Mouse (Mus musculus) MEL (cell line): Measurements from ENCODE around the gene Ccng1. TPM values are rescaled to one million over a fixed set of nuclear protein-coding genes. Genes with fewer than 3 reads are reported as not detected.
A peak's percentile ranks its signal among the peaks of the same experiment; 100 is the strongest.

Source experiments
- DNase-seq: peaks from one replicate; pipeline ENCODE4 v3.0.0; 2011; ENCODE audit warnings: low read depth, low spot score
- H3K27ac ChIP-seq: 2 replicates; pipeline ENCODE4 v1.5.1; 2012; ENCODE audit warnings: low read depth, mild to moderate bottlenecking, control low read depth, low read length, moderate library complexity; ENCODE audit not compliant: control insufficient read depth
- H3K27me3 ChIP-seq, 2 experiments: fragments of 150-350 bp in 1 of 2; sonication (generic) in 1 of 2; 2 replicates each; pipeline ENCODE4 v1.6.1; 2012; ENCODE audit warnings: low read length in 2 of 2, mild to moderate bottlenecking in 2 of 2, improper control_type of control experiment in 1 of 2, moderate library complexity in 1 of 2; ENCODE audit not compliant: insufficient read depth in 2 of 2, control insufficient read depth in 1 of 2
- H3K36me3 ChIP-seq, 2 experiments: 2 replicates each; pipeline ENCODE4 v1.6.1; 2012 to 2014; ENCODE audit warnings: low read length in 2 of 2, improper control_type of control experiment in 1 of 2, inconsistent platforms in 1 of 2, mild to moderate bottlenecking in 1 of 2; ENCODE audit not compliant: insufficient read depth in 2 of 2, control insufficient read depth in 1 of 2
- H3K4me1 ChIP-seq, 2 experiments: fragments of 150-350 bp in 1 of 2; sonication (generic) in 1 of 2; 2 replicates each; pipeline ENCODE4 v1.6.1; 2012; ENCODE audit warnings: low read length in 2 of 2, improper control_type of control experiment in 1 of 2, mild to moderate bottlenecking in 1 of 2; ENCODE audit not compliant: insufficient read depth in 2 of 2, control insufficient read depth in 1 of 2
- H3K4me3 ChIP-seq, 2 experiments: fragments of 150-350 bp in 1 of 2; sonication (generic) in 1 of 2; 2 replicates each; pipeline ENCODE4 v1.5.1; 2012; ENCODE audit warnings: low read depth in 2 of 2, low read length in 2 of 2, mild to moderate bottlenecking in 2 of 2, moderate library complexity in 2 of 2, control low read depth in 1 of 2, improper control_type of control experiment in 1 of 2; ENCODE audit not compliant: control insufficient read depth in 1 of 2, insufficient read depth in 1 of 2
- H3K79me2 ChIP-seq: 2 replicates; pipeline ENCODE4 v1.6.1; 2012; ENCODE audit warnings: mild to moderate bottlenecking, low read length, moderate library complexity; ENCODE audit not compliant: control insufficient read depth, poor library complexity, insufficient read depth
- H3K9ac ChIP-seq: 2 replicates; pipeline ENCODE4 v1.6.1; 2012; ENCODE audit warnings: low read depth, mild to moderate bottlenecking, control low read depth, low read length, moderate library complexity; ENCODE audit not compliant: control insufficient read depth, poor library complexity, severe bottlenecking
- H3K9me3 ChIP-seq: fragments of 150-350 bp; sonication (generic); replicated peaks from 2 replicates; pipeline ENCODE4 v1.6.1; 2012; ENCODE audit warnings: mild to moderate bottlenecking, low read length, improper control_type of control experiment, moderate library complexity; ENCODE audit not compliant: insufficient read depth
- CHD2 ChIP-seq: IDR thresholded peaks from 2 replicates; pipeline ENCODE4 v1.6.1; 2011; ENCODE audit warnings: low read length, improper control_type of control experiment
- CTCF ChIP-seq, 3 experiments: IDR thresholded peaks in 2 of 3; conservative IDR thresholded peaks in 1 of 3; 2 replicates each; pipeline ENCODE4 v1.5.1; 2011 to 2012; ENCODE audit warnings: low read length in 3 of 3, low read depth in 2 of 3, mild to moderate bottlenecking in 2 of 3, improper control_type of control experiment in 1 of 3, inconsistent platforms in 1 of 3, mixed read lengths in 1 of 3, moderate library complexity in 1 of 3; ENCODE audit not compliant: control insufficient read depth in 1 of 3, insufficient read depth in 1 of 3, poor library complexity in 1 of 3, severe bottlenecking in 1 of 3
- E2F4 ChIP-seq: IDR thresholded peaks from 2 replicates; pipeline ENCODE4 v1.6.1; 2011; ENCODE audit warnings: low read depth, low read length, improper control_type of control experiment, borderline replicate concordance
- ELF1 ChIP-seq: IDR thresholded peaks from 2 replicates; pipeline ENCODE4 v1.6.1; 2014; ENCODE audit warnings: low read depth, mild to moderate bottlenecking, inconsistent platforms, low read length, improper control_type of control experiment, moderate library complexity
- EP300 ChIP-seq, 2 experiments: IDR thresholded peaks; 2 replicates each; pipeline ENCODE4 v1.6.1; 2011; ENCODE audit warnings: improper control_type of control experiment in 2 of 2, low read length in 2 of 2, low read depth in 1 of 2, mild to moderate bottlenecking in 1 of 2
- ETS1 ChIP-seq: IDR thresholded peaks from 2 replicates; pipeline ENCODE4 v1.6.1; 2012; ENCODE audit warnings: low read depth, mild to moderate bottlenecking, inconsistent platforms, low read length, improper control_type of control experiment, moderate library complexity
- GABPA ChIP-seq: IDR thresholded peaks from 2 replicates; pipeline ENCODE4 v1.6.1; 2012; ENCODE audit warnings: low read depth, mild to moderate bottlenecking, inconsistent platforms, low read length, improper control_type of control experiment, moderate library complexity
- GATA1 ChIP-seq: IDR thresholded peaks from 2 replicates; pipeline ENCODE4 v1.6.1; 2011; ENCODE audit warnings: low read depth, low read length, improper control_type of control experiment
- HCFC1 ChIP-seq: IDR thresholded peaks from 2 replicates; pipeline ENCODE4 v1.6.1; 2012; ENCODE audit warnings: low read depth, mild to moderate bottlenecking, inconsistent platforms, low read length, improper control_type of control experiment, moderate library complexity
- JUND ChIP-seq: IDR thresholded peaks from 2 replicates; pipeline ENCODE4 v1.6.1; 2011; ENCODE audit warnings: low read depth, mild to moderate bottlenecking, improper control_type of control experiment, low read length
- MAFK ChIP-seq: IDR thresholded peaks from 2 replicates; pipeline ENCODE4 v1.6.1; 2011; ENCODE audit warnings: low read depth, mild to moderate bottlenecking, low read length, improper control_type of control experiment, borderline replicate concordance
- MEF2A ChIP-seq: IDR thresholded peaks from 2 replicates; pipeline ENCODE4 v1.6.1; 2014; ENCODE audit warnings: low read depth, mild to moderate bottlenecking, inconsistent platforms, low read length, improper control_type of control experiment; ENCODE audit not compliant: poor library complexity, insufficient replicate concordance, severe bottlenecking; ENCODE audit errors: extremely low read depth
- MXI1 ChIP-seq: IDR thresholded peaks from 2 replicates; pipeline ENCODE4 v1.6.1; 2011; ENCODE audit warnings: mild to moderate bottlenecking, low read depth, low read length, improper control_type of control experiment
- MYC ChIP-seq: IDR thresholded peaks from 2 replicates; pipeline ENCODE4 v1.6.1; 2011; ENCODE audit warnings: low read depth, mild to moderate bottlenecking, low read length, improper control_type of control experiment, moderate library complexity
- NRF1 ChIP-seq: IDR thresholded peaks from 2 replicates; pipeline ENCODE4 v1.6.1; 2014; ENCODE audit warnings: low read depth, mild to moderate bottlenecking, inconsistent platforms, low read length, improper control_type of control experiment, moderate library complexity; ENCODE audit not compliant: poor library complexity, insufficient read depth, severe bottlenecking
- POLR2A ChIP-seq, 2 experiments: IDR thresholded peaks; 2 replicates each; pipeline ENCODE4 v1.6.1; 2011 to 2012; ENCODE audit warnings: low read length in 2 of 2, mild to moderate bottlenecking in 2 of 2, control low read depth in 1 of 2, improper control_type of control experiment in 1 of 2, low read depth in 1 of 2, moderate library complexity in 1 of 2; ENCODE audit not compliant: control insufficient read depth in 1 of 2, insufficient read depth in 1 of 2, poor library complexity in 1 of 2
- POLR2AphosphoS2 ChIP-seq: IDR thresholded peaks from 2 replicates; pipeline ENCODE4 v1.6.1; 2011; ENCODE audit warnings: low read length, improper control_type of control experiment
- RAD21 ChIP-seq: IDR thresholded peaks from 2 replicates; pipeline ENCODE4 v1.6.1; 2011; ENCODE audit warnings: mild to moderate bottlenecking, low read depth, low read length, improper control_type of control experiment
- RCOR1 ChIP-seq: IDR thresholded peaks from 2 replicates; pipeline ENCODE4 v1.6.1; 2012; ENCODE audit warnings: low read depth, mild to moderate bottlenecking, inconsistent platforms, low read length, improper control_type of control experiment
- SIN3A ChIP-seq: IDR thresholded peaks from 2 replicates; pipeline ENCODE4 v1.6.1; 2012; ENCODE audit warnings: low read length, improper control_type of control experiment, inconsistent platforms
- TAL1 ChIP-seq: IDR thresholded peaks from 2 replicates; pipeline ENCODE4 v1.6.1; 2012; ENCODE audit warnings: mild to moderate bottlenecking, inconsistent platforms, low read length, moderate library complexity, mixed read lengths
- TBP ChIP-seq: IDR thresholded peaks from 2 replicates; pipeline ENCODE4 v1.8.0; 2011; ENCODE audit warnings: low read depth, low read length, improper control_type of control experiment
- TCF12 ChIP-seq: IDR thresholded peaks from 2 replicates; pipeline ENCODE4 v1.6.1; 2014; ENCODE audit warnings: low read depth, mild to moderate bottlenecking, inconsistent platforms, low read length, improper control_type of control experiment, moderate library complexity
- USF1 ChIP-seq: IDR thresholded peaks from 2 replicates; pipeline ENCODE4 v1.6.1; 2014; ENCODE audit warnings: low read depth, mild to moderate bottlenecking, inconsistent platforms, low read length, improper control_type of control experiment, moderate library complexity
- USF2 ChIP-seq, 2 experiments: IDR thresholded peaks; 2 replicates each; pipeline ENCODE4 v1.6.1; 2011 to 2012; ENCODE audit warnings: improper control_type of control experiment in 2 of 2, low read length in 2 of 2, borderline replicate concordance in 1 of 2, inconsistent platforms in 1 of 2, low read depth in 1 of 2, mild to moderate bottlenecking in 1 of 2; ENCODE audit not compliant: insufficient read depth in 1 of 2
- ZC3H11A ChIP-seq: IDR thresholded peaks from 2 replicates; pipeline ENCODE4 v1.6.1; 2012; ENCODE audit warnings: low read depth, mild to moderate bottlenecking, inconsistent platforms, low read length, improper control_type of control experiment
- ZKSCAN1 ChIP-seq: IDR thresholded peaks from 2 replicates; pipeline ENCODE4 v1.6.1; 2012; ENCODE audit warnings: low read depth, mild to moderate bottlenecking, inconsistent platforms, low read length, improper control_type of control experiment, moderate library complexity
- ZMIZ1 ChIP-seq: IDR thresholded peaks from 2 replicates; pipeline ENCODE4 v1.6.1; 2012; ENCODE audit warnings: low read depth, mild to moderate bottlenecking, inconsistent platforms, low read length, improper control_type of control experiment, moderate library complexity
- ZNF384 ChIP-seq: IDR thresholded peaks from 2 replicates; pipeline ENCODE4 v1.6.1; 2012; ENCODE audit warnings: low read depth, mild to moderate bottlenecking, inconsistent platforms, low read length, improper control_type of control experiment
- polyA plus RNA-seq, 2 experiments: library from polyadenylated mRNA; stranded (reverse) in 1 of 2; unstranded in 1 of 2; fragments of >175 nt in 1 of 2; fragments of >200 nt in 1 of 2; gene quantifications; 2 replicates each; pipeline versions ENCODE4 v1.2.1 to v1.2.4; 2012; ENCODE audit warnings: low replicate concordance in 2 of 2, low read depth in 1 of 2; ENCODE audit not compliant: insufficient read length in 2 of 2, insufficient read depth in 1 of 2, missing spikeins in 1 of 2
- total RNA-seq: library from RNA; depleted of rRNA; stranded (reverse); fragments of 300-350 nt; gene quantifications from 2 replicates; pipeline ENCODE4 v1.2.3, GENCODE M21; 2012

Gene Ccng1
- total and polyA plus RNA-seq, 3 experiments, result 23.5 to 165 (median 42.8) TPM

GRCm38 (mm10) chr11:40755109-40755627 lies at the start of gene Ccng1 (continued):
- TF ChIP-seq POLR2AphosphoS2, result peak; percentile 91
- peak; percentile 77; the same call in 1 of the 2 replicates for TF ChIP-seq ZNF384
- TF ChIP-seq MAFK, result no peak

DNA sequence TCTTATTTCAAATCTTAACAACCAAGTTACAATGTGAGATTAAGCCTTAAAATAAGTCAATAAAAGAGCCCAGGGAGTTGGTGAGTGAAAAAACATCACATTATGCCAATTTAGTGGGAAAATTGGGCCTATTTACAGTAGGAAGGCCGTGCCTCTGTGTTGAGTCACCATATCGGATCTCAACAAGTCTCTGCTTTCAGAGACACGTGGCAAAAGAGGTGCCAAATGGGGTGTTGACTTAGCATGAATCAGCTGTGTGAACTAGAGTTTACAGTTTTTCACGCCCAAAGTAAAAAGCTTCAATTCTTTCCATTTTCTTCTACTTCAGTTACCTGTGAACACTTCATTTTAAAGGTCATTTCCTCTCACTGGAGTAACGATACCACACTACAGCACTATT lies 35.2 kb upstream of the Ccng1 start:
- Histone ChIP-seq H3K4me1 (no peaks in the 10 kb centered on the region), H3K27ac (no peak overlapping the region), H3K9me3 (no peaks in the 10 kb centered on the region), H3K27me3 (no peaks in the 10 kb centered on the region), H3K79me2 (no peaks in the 10 kb centered on the region), H3K4me3 (no peak overlapping the region), H3K36me3 (no peaks in the 10 kb centered on the region), H3K9ac (no peak overlapping the region)
- TF ChIP-seq ZKSCAN1, result no peak
- no peak for TF ChIP-seq HCFC1
- TF ChIP-seq JUND, result no peak
- no peak for TF ChIP-seq RCOR1
- no peak for TF ChIP-seq TBP
- no peak for TF ChIP-seq MYC
- no peak for TF ChIP-seq GATA1
- no peak for TF ChIP-seq ZNF384
- no peak for TF ChIP-seq USF1
- no peak for TF ChIP-seq ELF1
- no peak for TF ChIP-seq CTCF (IDR thresholded peaks at IDR 0.05 in 2 of 3, conservative IDR thresholded peaks at IDR 0.05 in 1 of 3; ENCODE audit: control insufficient read depth in 1 of 3, insufficient read depth in 1 of 3, low read depth in 2 of 3, low read length in 3 of 3, poor library complexity in 1 of 3, severe bottlenecking in 1 of 3)
- TF ChIP-seq NRF1, result no peak
- no peak for TF ChIP-seq POLR2A (IDR thresholded peaks at IDR 0.05; ENCODE audit: control insufficient read depth in 1 of 2, insufficient read depth in 1 of 2, low read depth in 1 of 2, low read length in 2 of 2, poor library complexity in 1 of 2)
- TF ChIP-seq EP300 (IDR thresholded peaks at IDR 0.05; ENCODE audit: low read depth in 1 of 2, low read length in 2 of 2), result no peak
- no peak for DNase-seq

DNA sequence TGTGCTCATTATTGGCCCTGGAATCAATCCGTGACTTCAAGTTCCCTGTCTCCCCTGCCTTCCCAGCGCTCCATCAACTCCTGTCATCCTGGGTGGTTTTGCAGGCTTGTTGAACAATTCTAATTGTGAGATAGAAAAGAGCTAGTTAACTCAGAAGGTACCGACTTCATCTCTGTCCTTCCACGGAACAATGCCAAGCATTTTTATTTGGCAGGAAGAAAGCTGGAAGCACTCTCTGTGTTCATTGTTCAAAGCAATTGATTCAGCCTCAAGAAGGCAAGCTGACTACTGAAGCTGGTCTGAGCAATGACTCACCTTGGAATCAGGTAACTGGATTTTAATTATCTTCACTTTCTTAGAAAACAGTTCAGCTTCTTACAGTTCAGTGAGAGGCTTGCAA lies 34.6 kb upstream of the Ccng1 start:
- no peak for DNase-seq
- Histone ChIP-seq H3K9ac (no peak overlapping the region), H3K27ac (no peak overlapping the region), H3K4me3 (no peak overlapping the region), H3K4me1 (no peaks in the 10 kb centered on the region), H3K79me2 (no peaks in the 10 kb centered on the region), H3K9me3 (no peaks in the 10 kb centered on the region), H3K27me3 (0 out of 4 replicates have a peak, but pooled peaks cover 0 to 1% of the 10 kb centered on the region in 2 experiments), H3K36me3 (no peaks in the 10 kb centered on the region)
- no peak for TF ChIP-seq ZNF384
- no peak for TF ChIP-seq MXI1
- no peak for TF ChIP-seq TCF12
- TF ChIP-seq TBP, result no peak
- no peak for TF ChIP-seq ZMIZ1
- TF ChIP-seq USF2 (IDR thresholded peaks at IDR 0.05; ENCODE audit: borderline replicate concordance in 1 of 2, insufficient read depth in 1 of 2, low read depth in 1 of 2, low read length in 2 of 2), result no peak
- TF ChIP-seq SIN3A, result no peak
- no peak for TF ChIP-seq MEF2A
- TF ChIP-seq RAD21, result no peak
- TF ChIP-seq GABPA, result no peak
- TF ChIP-seq POLR2AphosphoS2, result no peak
- TF ChIP-seq CHD2, result no peak
- TF ChIP-seq POLR2A (IDR thresholded peaks at IDR 0.05; ENCODE audit: control insufficient read depth in 1 of 2, insufficient read depth in 1 of 2, low read depth in 1 of 2, low read length in 2 of 2, poor library complexity in 1 of 2), result no peak
- no peak for TF ChIP-seq ZC3H11A
- TF ChIP-seq E2F4, result no peak
- no peak for TF ChIP-seq TAL1
- no peak for TF ChIP-seq NRF1
- TF ChIP-seq ETS1, result no peak
